ENCODE assay signal across 11 mouse cellular contexts in the genomic region with DNA sequence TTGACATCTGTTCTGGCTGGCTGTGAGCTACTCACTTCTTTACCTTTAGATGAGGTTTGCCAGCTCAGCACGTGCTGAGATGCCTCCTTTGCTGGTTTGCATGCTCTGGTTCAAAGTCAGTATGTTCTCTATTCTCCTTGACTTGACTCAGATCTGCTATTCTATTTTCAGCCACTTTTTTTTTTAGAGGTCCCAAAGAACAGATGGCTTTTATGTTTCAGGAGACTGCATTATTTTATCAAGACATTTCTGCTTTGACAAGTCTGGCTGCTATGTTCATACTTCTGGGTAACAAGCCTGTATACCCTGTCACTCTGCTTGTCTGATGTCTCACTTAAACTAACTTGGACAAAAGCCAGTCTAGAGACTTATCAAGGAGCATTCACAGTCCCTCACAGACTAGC.
A peak's percentile ranks its signal among the peaks of the same experiment; 100 is the strongest.
DNase-seq lines count a peak whose midpoint lies in the region; ATAC-seq lines count a peak whose summit lies in the region.
"Had no signal": no experiment of that assay in that cellular context is flagged by ENCODE, and none has a peak within 500 bp of the region (broad histone marks: within the 10 kb centered on the region; RNA-seq: fewer than 3 reads in every experiment).

No protein-coding gene starts in this region.

- no peak for DNase-seq in frontal cortex, postnatal 25 days (ENCODE audit: low spot score in 2 of 2)
- DNase-seq in right cerebral cortex, adult 18-20 months: peak; percentile 19
- DNase-seq in right cerebral cortex, postnatal 14 days: no peak
- DNase-seq in left cerebral cortex, adult 9 months (ENCODE audit: low spot score in 2 of 2): peak; percentile 26 to 40
- DNase-seq in right cerebral cortex, postnatal 36 days (ENCODE audit: low spot score in 2 of 2): peak; percentile 8 to 17
- no peak for DNase-seq in kidney, postnatal 14 days
- no peak for DNase-seq in heart, adult 8-10 months (ENCODE audit: low spot score)
- DNase-seq: heart, adult 2 months; kidney, adult 11 months; lung, adult 18-20 months had no signal

- peak; percentile 95 for ATAC-seq in frontal cortex, adult (ENCODE audit: low TSS enrichment)

Comparison
In these comparisons a context has a peak if more than half of its experiments do, and no peak if none do; other contexts are left out.
1. DNase-seq: peak in right cerebral cortex, adult 18-20 months (single experiment), left cerebral cortex, adult 9 months (2 of 2) and right cerebral cortex, postnatal 36 days (2 of 2); none in frontal cortex, postnatal 25 days (0 of 2), right cerebral cortex, postnatal 14 days (single experiment), kidney, postnatal 14 days (single experiment) and heart, adult 8-10 months (single experiment).